Mouse (Mus musculus): ENCODE results near the gene Spsb1. TPM values are rescaled to one million over a fixed set of nuclear protein-coding genes. Genes with fewer than 3 reads are reported as not detected.

Gene Spsb1
- polyA plus RNA-seq, 1 experiment from 2014 or later: 7.5 TPM

DNA sequence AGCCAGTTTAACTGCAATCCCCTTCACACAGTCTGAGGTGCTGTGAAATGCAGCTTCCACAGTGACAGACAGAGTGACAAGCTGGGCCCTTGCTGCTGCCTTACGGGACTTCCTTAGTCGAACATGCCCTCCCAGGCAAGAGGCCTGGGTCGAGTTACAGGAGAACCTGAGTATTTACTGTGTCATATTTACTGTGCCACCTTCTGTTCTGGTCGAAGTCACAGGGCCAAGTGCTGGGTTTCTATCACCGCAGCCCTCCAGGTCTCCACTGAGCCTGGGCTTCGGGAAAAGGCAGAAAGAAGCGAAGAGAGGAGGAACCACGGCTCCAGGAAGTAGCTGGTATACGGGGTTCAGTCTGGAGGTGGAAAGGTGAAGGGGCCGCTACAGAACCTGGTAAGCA lies 43.2 kb upstream of the Spsb1 start:
- Histone ChIP-seq H3K4me2 (no peak overlapping the region), H3K9me3 (ENCODE audit: control insufficient read depth, low read length) (no peaks in the 10 kb centered on the region), H3K4me1 (ENCODE audit: control insufficient read depth, insufficient read depth, low read length) (no peaks in the 10 kb centered on the region), H3K36me3 (ENCODE audit: control insufficient read depth, insufficient read depth, low read length) (no peaks in the 10 kb centered on the region), H3K27ac (ENCODE audit: low read depth, low read length) (no peak overlapping the region), H3K27me3 (ENCODE audit: control insufficient read depth, insufficient read depth, low read length) (no peaks in the 10 kb centered on the region), H3K4me3 (ENCODE audit: low read depth, low read length) (no peak overlapping the region), H3K9ac (ENCODE audit: low read length) (no peak overlapping the region)
- 82% methylated on average over 10 of the region's 10 CpGs for WGBS
- DNase-seq (ENCODE audit: low spot score, missing footprints) (no peak), ATAC-seq (ENCODE audit: low FRiP score) (no peak)

GRCm38 (mm10) chr4:149996440-149996839 lies 41.6 kb upstream of the Spsb1 start:
- H3K4me2 ChIP-seq: no peak overlapping the region
- ATAC-seq (ENCODE audit: low FRiP score) (no peak), DNase-seq (ENCODE audit: low spot score, missing footprints) (no peak)
- H3K36me3 ChIP-seq (ENCODE audit: control insufficient read depth, insufficient read depth, low read length): no peaks in the 10 kb centered on the region
- H3K27me3 ChIP-seq (ENCODE audit: control insufficient read depth, insufficient read depth, low read length): no peaks in the 10 kb centered on the region
- H3K4me1 ChIP-seq (ENCODE audit: control insufficient read depth, insufficient read depth, low read length): no peaks in the 10 kb centered on the region
- no peaks in the 10 kb centered on the region for H3K9me3 ChIP-seq (ENCODE audit: control insufficient read depth, low read length)
- H3K9ac ChIP-seq (ENCODE audit: low read length): no peak overlapping the region
- 85% methylated on average over 7 of the region's 7 CpGs for WGBS
- no peak overlapping the region for H3K4me3 ChIP-seq (ENCODE audit: low read depth, low read length)
- no peak overlapping the region for H3K27ac ChIP-seq (ENCODE audit: low read depth, low read length)

- Histone ChIP-seq H3K27me3 (ENCODE audit: control insufficient read depth, insufficient read depth, low read length) (0 out of 2 replicates have a peak, but pooled peaks cover 1% of the 10 kb centered on the region), H3K4me2 (no peak overlapping the region), H3K4me1 (ENCODE audit: control insufficient read depth, insufficient read depth, low read length) (peaks cover under 1% of the 10 kb centered on the region; the same call in 1 of the 2 replicates), H3K9me3 (ENCODE audit: control insufficient read depth, low read length) (no peaks in the 10 kb centered on the region), H3K9ac (ENCODE audit: low read length) (no peak overlapping the region), H3K36me3 (ENCODE audit: control insufficient read depth, insufficient read depth, low read length) (no peaks in the 10 kb centered on the region), H3K4me3 (ENCODE audit: low read depth, low read length) (no peak overlapping the region), H3K27ac (ENCODE audit: low read depth, low read length) (no peak overlapping the region)
- WGBS: 86% methylated on average over 7 of the region's 7 CpGs
- DNase-seq (ENCODE audit: low spot score, missing footprints) (no peak), ATAC-seq (ENCODE audit: low FRiP score) (no peak)
Observed at GRCm38 (mm10) chr4:149995911-149996310, 41.1 kb upstream of the Spsb1 start.

DNA sequence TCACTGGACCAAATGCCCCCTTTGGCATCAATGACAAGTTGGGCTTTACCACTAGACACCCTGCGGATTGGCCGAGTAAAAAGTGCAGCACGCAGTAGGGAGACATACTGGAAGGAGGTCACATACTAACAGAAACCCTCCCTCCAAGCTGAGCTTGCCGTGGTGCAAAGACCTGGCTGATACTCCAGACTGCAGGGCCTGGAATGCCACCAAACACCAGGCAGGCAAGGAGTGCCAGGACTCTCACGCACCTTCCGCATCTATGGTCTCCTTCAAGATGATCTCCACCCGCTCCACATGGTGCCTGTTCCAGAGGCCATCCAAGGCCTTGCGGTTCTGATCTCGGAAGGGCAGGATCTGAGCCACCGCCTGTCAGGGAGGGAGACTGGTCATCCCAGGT lies 39.4 kb upstream of the Spsb1 start:
- H3K27ac ChIP-seq (ENCODE audit: low read depth, low read length): no peak overlapping the region
- no peaks in the 10 kb centered on the region for H3K9me3 ChIP-seq (ENCODE audit: control insufficient read depth, low read length)
- H3K36me3 ChIP-seq (ENCODE audit: control insufficient read depth, insufficient read depth, low read length): no peaks in the 10 kb centered on the region
- H3K27me3 ChIP-seq (ENCODE audit: control insufficient read depth, insufficient read depth, low read length): peaks cover 8% of the 10 kb centered on the region; the same call in 1 of the 2 replicates
- H3K4me1 ChIP-seq (ENCODE audit: control insufficient read depth, insufficient read depth, low read length): peaks cover 10% of the 10 kb centered on the region
- ATAC-seq (ENCODE audit: low FRiP score): no peak
- H3K4me3 ChIP-seq (ENCODE audit: low read depth, low read length): no peak overlapping the region
- WGBS: 83% methylated on average over 10 of the region's 10 CpGs
- H3K9ac ChIP-seq (ENCODE audit: low read length): no peak overlapping the region
- H3K4me2 ChIP-seq: no peak overlapping the region
- DNase-seq (ENCODE audit: low spot score, missing footprints): no peak

- Histone ChIP-seq H3K27ac (ENCODE audit: low read depth, low read length) (no peak overlapping the region), H3K9ac (ENCODE audit: low read length) (no peak overlapping the region), H3K4me2 (no peak overlapping the region), H3K36me3 (ENCODE audit: control insufficient read depth, insufficient read depth, low read length) (no peaks in the 10 kb centered on the region), H3K27me3 (ENCODE audit: control insufficient read depth, insufficient read depth, low read length) (peaks cover 8% of the 10 kb centered on the region; the same call in 1 of the 2 replicates), H3K4me1 (ENCODE audit: control insufficient read depth, insufficient read depth, low read length) (peaks cover 16% of the 10 kb centered on the region), H3K9me3 (ENCODE audit: control insufficient read depth, low read length) (no peaks in the 10 kb centered on the region), H3K4me3 (ENCODE audit: low read depth, low read length) (no peak overlapping the region)
- WGBS: 93% methylated on average over 8 of the region's 8 CpGs
- DNase-seq (ENCODE audit: low spot score, missing footprints) (no peak), ATAC-seq (ENCODE audit: low FRiP score) (no peak)
Observed at GRCm38 (mm10) chr4:149992670-149993032, 37.8 kb upstream of the Spsb1 start.

GRCm38 (mm10) chr4:149991755-149992669 lies 37.2 kb upstream of the Spsb1 start:
- WGBS: 76% methylated on average over 13 of the region's 13 CpGs
- no peak for DNase-seq (ENCODE audit: low spot score, missing footprints)
- no peak overlapping the region for H3K27ac ChIP-seq (ENCODE audit: low read depth, low read length)

DNA sequence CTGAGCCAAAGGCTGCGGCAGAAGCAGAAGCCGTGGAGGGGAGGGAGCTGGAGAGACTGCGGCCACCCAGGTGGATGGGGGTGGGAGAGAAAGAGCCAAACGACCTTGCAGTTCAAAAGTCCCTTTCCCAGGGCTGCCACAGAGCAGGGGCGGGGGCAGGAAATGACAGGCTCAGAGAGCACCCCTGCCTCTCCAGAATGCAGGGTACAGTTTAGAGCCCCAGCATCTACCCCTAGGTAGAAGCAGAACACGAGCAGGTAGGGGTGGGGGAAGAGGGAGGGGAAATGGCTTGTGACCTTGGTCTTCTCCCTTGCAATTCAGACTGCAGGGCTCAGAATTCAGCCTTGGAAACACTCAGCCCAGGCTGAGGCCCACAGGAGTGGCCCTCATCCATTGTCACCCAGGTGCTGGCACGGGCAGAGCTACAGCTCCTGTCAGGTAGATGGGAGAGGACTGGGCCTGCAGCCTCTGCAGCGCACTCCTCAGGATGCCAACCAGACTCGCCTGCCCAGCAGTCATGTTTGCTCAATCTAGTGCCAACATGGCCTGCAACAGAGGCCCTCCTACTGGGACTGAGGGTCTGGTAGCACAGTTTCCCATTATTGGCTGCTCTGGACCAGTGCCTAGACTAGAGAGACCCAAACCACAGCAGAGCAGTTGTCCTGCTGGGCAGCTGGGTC lies 36.3 kb upstream of the Spsb1 start:
- no peaks in the 10 kb centered on the region for H3K36me3 ChIP-seq (ENCODE audit: control insufficient read depth, insufficient read depth, low read length)
- 29% methylated on average over 9 of the region's 9 CpGs for WGBS
- H3K9me3 ChIP-seq (ENCODE audit: control insufficient read depth, low read length): no peaks in the 10 kb centered on the region
- H3K27me3 ChIP-seq (ENCODE audit: control insufficient read depth, insufficient read depth, low read length): peaks cover 8% of the 10 kb centered on the region; the same call in 1 of the 2 replicates
- H3K4me1 ChIP-seq (ENCODE audit: control insufficient read depth, insufficient read depth, low read length): peaks cover 16% of the 10 kb centered on the region
- no peak overlapping the region for H3K27ac ChIP-seq (ENCODE audit: low read depth, low read length)
- H3K9ac ChIP-seq (ENCODE audit: low read length): no peak overlapping the region
- H3K4me3 ChIP-seq (ENCODE audit: low read depth, low read length): no peak overlapping the region
- DNase-seq (ENCODE audit: low spot score, missing footprints): no peak
- no peak overlapping the region for H3K4me2 ChIP-seq
- ATAC-seq (ENCODE audit: low FRiP score): no peak

More at GRCm38 (mm10) chr4:149991755-149992669, 37.2 kb upstream of the Spsb1 start:
- Histone ChIP-seq H3K9ac (ENCODE audit: low read length) (no peak overlapping the region), H3K4me1 (ENCODE audit: control insufficient read depth, insufficient read depth, low read length) (peaks cover 16% of the 10 kb centered on the region), H3K36me3 (ENCODE audit: control insufficient read depth, insufficient read depth, low read length) (no peaks in the 10 kb centered on the region), H3K9me3 (ENCODE audit: control insufficient read depth, low read length) (no peaks in the 10 kb centered on the region), H3K4me2 (no peak overlapping the region), H3K4me3 (ENCODE audit: low read depth, low read length) (no peak overlapping the region), H3K27me3 (ENCODE audit: control insufficient read depth, insufficient read depth, low read length) (peaks cover 8% of the 10 kb centered on the region; the same call in 1 of the 2 replicates)
- no peak for ATAC-seq (ENCODE audit: low FRiP score)

- Histone ChIP-seq H3K4me3 (ENCODE audit: low read depth, low read length) (no peak overlapping the region), H3K9me3 (ENCODE audit: control insufficient read depth, low read length) (no peaks in the 10 kb centered on the region), H3K27ac (ENCODE audit: low read depth, low read length) (no peak overlapping the region), H3K4me1 (ENCODE audit: control insufficient read depth, insufficient read depth, low read length) (peaks cover 16% of the 10 kb centered on the region), H3K36me3 (ENCODE audit: control insufficient read depth, insufficient read depth, low read length) (no peaks in the 10 kb centered on the region), H3K27me3 (ENCODE audit: control insufficient read depth, insufficient read depth, low read length) (peaks cover 8% of the 10 kb centered on the region; the same call in 1 of the 2 replicates), H3K9ac (ENCODE audit: low read length) (no peak overlapping the region), H3K4me2 (no peak overlapping the region)
- peak; percentile 86 for DNase-seq (ENCODE audit: low spot score, missing footprints)
- 4% methylated on average over 8 of the region's 8 CpGs for WGBS
- ATAC-seq (ENCODE audit: low FRiP score): peak; percentile 47
Observed at GRCm38 (mm10) chr4:149990212-149990953, 35.5 kb upstream of the Spsb1 start.
